9 mouse cellular contexts compared by ENCODE assay signal in the genomic region with DNA sequence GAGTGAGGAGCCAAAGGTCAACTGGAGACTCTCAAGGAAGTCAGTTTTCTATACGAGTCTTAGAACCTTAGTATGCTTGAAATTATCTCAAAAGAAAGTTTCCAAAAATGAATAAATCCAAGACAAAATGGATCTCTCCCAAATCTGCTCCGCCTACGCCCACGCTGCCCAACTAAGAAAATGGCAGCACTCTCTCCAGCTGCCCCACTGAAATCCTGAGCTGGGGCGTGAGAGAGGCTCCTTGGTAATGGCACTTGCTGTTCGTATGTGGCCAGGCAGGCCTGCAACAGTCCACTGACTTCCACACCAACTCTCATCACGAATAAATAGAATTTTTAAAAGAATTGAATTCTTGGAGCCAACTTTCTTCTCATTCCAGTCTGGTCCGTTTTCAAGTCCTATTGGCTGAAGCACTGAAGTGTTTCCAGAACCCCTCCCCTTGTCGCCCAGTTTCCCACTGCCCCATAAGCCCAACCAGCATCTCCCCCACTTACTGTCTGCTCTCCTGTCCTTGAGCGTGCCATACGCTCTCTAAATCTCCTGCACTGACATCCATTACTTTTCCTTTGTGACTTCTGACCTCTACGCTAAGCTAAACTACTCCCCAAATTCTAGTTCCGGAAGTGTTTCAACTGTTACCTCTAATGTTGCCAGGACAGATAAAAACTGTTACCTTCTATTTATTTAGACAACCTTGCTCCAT. TPM values are rescaled to one million over a fixed set of nuclear protein-coding genes. Genes with fewer than 3 reads are reported as not detected.
A peak's percentile ranks its signal among the peaks of the same experiment; 100 is the strongest.
DNase-seq lines count a peak whose midpoint lies in the region; ATAC-seq and TF ChIP-seq lines count a peak whose summit lies in the region.
"Had no signal": no experiment of that assay in that cellular context is flagged by ENCODE, and none has a peak within 500 bp of the region (broad histone marks: within the 10 kb centered on the region; RNA-seq: fewer than 3 reads in every experiment).

No protein-coding gene starts in this region.

- WGBS in heart, embryonic 15.5 days = 60% methylated on average over 13 of the region's 13 CpGs
- WGBS in liver, postnatal 0 days (ENCODE audit: insufficient replicate concordance) = 82% methylated on average over 13 of the region's 13 CpGs

- H3K4me2 ChIP-seq in heart, embryonic 15.5 days = peak overlapping the region; percentile 84
- 0 out of 2 replicates have a peak overlapping the region, but pooled peaks have one; percentile 62 for H3K4me2 ChIP-seq in liver, postnatal 0 days (ENCODE audit: low read depth, low read length)

- TF ChIP-seq EP300 in liver, postnatal 0 days (IDR thresholded peaks at IDR 0.05; ENCODE audit: low read depth) = no peak

- peak overlapping the region; percentile 68 for H3K4me3 ChIP-seq in E14TG2a.4 (replicated peaks; ENCODE audit: low read length)
- H3K4me3 ChIP-seq in heart, embryonic 15.5 days = peak overlapping the region; percentile 63
- no peak overlapping the region for H3K4me3 ChIP-seq in liver, postnatal 0 days (ENCODE audit: low read depth, low read length)

- no peak for ATAC-seq in heart, embryonic 15.5 days (replicated peaks; ENCODE audit: insufficient number of reproducible peaks, insufficient read depth, low FRiP score, low read depth)
- ATAC-seq in liver, postnatal 0 days = no peak

- TF ChIP-seq CTCF in E14TG2a.4 (conservative IDR thresholded peaks at IDR 0.05; ENCODE audit: low read length) = no peak
- no peak for TF ChIP-seq CTCF in liver, postnatal 0 days (IDR thresholded peaks at IDR 0.05; ENCODE audit: low read depth)

- peaks cover 36% of the 10 kb centered on the region for H3K27me3 ChIP-seq in E14TG2a.4 (ENCODE audit: insufficient read depth, low read length)
- no peaks in the 10 kb centered on the region for H3K27me3 ChIP-seq in heart, embryonic 15.5 days
- peaks cover 12% of the 10 kb centered on the region; the same call in 1 of the 2 replicates for H3K27me3 ChIP-seq in liver, postnatal 0 days (ENCODE audit: insufficient read depth, low read length)

- H3K9ac ChIP-seq in heart, embryonic 15.5 days = peak overlapping the region; percentile 83; the same call in 1 of the 2 replicates
- no peak overlapping the region for H3K9ac ChIP-seq in liver, postnatal 0 days (replicated peaks)

- DNase-seq in heart, adult 11 months = peak; percentile 82
- DNase-seq in heart, postnatal 4 days = no peak
- DNase-seq in liver, postnatal 0 days = no peak
- no peak for DNase-seq in cerebellum, postnatal 14 days
- no peak for DNase-seq in gastrocnemius, postnatal 4 days (ENCODE audit: low spot score in 2 of 2)
- no peak for DNase-seq in cerebellum, adult 9-10 months
- DNase-seq: adrenal gland, postnatal 36 days had no signal

- H3K36me3 ChIP-seq in E14TG2a.4 (ENCODE audit: insufficient read depth, low read length) = no peaks in the 10 kb centered on the region
- no peaks in the 10 kb centered on the region for H3K36me3 ChIP-seq in heart, embryonic 15.5 days
- no peaks in the 10 kb centered on the region for H3K36me3 ChIP-seq in liver, postnatal 0 days (replicated peaks; ENCODE audit: insufficient read depth, low read length)

- peak overlapping the region; percentile 92 for H3K27ac ChIP-seq in heart, embryonic 15.5 days
- H3K27ac ChIP-seq in liver, postnatal 0 days (ENCODE audit: low read depth) = 0 out of 2 replicates have a peak overlapping the region, but pooled peaks have one; percentile 45

- H3K4me1 ChIP-seq in E14TG2a.4 (replicated peaks; ENCODE audit: low read depth, low read length) = peaks cover 50% of the 10 kb centered on the region
- H3K4me1 ChIP-seq in heart, embryonic 15.5 days (replicated peaks) = peaks cover 45% of the 10 kb centered on the region
- peaks cover 11% of the 10 kb centered on the region for H3K4me1 ChIP-seq in liver, postnatal 0 days (ENCODE audit: insufficient read depth)

- no peaks in the 10 kb centered on the region for H3K9me3 ChIP-seq in E14TG2a.4 (ENCODE audit: low read length)
- H3K9me3 ChIP-seq in heart, embryonic 15.5 days (replicated peaks) = no peaks in the 10 kb centered on the region
- H3K9me3 ChIP-seq in liver, postnatal 0 days (ENCODE audit: low read length) = no peaks in the 10 kb centered on the region

RNA-seq across cellular contexts. Expression of a gene that starts 1.0 kb away (rescaled TPM):
- total RNA-seq in heart, postnatal 4 days (2021) = 1,000 to 10,000 TPM; 1,178 to 1,267 TPM
- polyA plus RNA-seq in heart, embryonic 15.5 days (2015; fragmentation: Nextera tagmentation; extraction: Ambion mirVana) = 1,553 and 1,598 TPM in 2 replicates
- polyA plus RNA-seq in liver, postnatal 0 days (2015; fragmentation: Nextera tagmentation; extraction: Ambion mirVana) = 50.4 and 51.2 TPM in 2 replicates
- total RNA-seq in gastrocnemius, postnatal 4 days (2021) = 100 to 1,000 TPM; 247 to 265 TPM

Comparison
In these comparisons a context has a peak if more than half of its experiments do, and no peak if none do; other contexts are left out.
1. RNA of a gene that starts 1.0 kb away (total RNA-seq): 1,178 to 1,267 TPM in heart, postnatal 4 days; 247 to 265 TPM in gastrocnemius, postnatal 4 days; every median in the first group is over 4 times any median in the second.